Mouse (Mus musculus) limb, embryonic 11.5 days (tissue): ENCODE measurements around the gene Abhd11. TPM values are rescaled to one million over a fixed set of nuclear protein-coding genes. Genes with fewer than 3 reads are reported as not detected.

Experiments
- ATAC-seq: fragments of 200-750 bp; cut with Nextera tagmentation; 2 replicates; pipeline ENCODE4 v1.8.0; 2017; ENCODE audit warnings: low read depth; ENCODE audit not compliant: insufficient number of reproducible peaks, low FRiP score, low TSS enrichment
- DNase-seq: peaks from one replicate; pipeline ENCODE4 v3.0.0-alpha.2; 2015; ENCODE audit warnings: low spot score
- H3K27ac ChIP-seq: fragments of 300-500 bp; sonication (generic); replicated peaks from 2 replicates; pipeline ENCODE4 v1.5.1; 2014; ENCODE audit warnings: low read depth, mild to moderate bottlenecking, low read length
- H3K27me3 ChIP-seq: fragments of 300-500 bp; sonication (generic); 2 replicates; pipeline ENCODE4 v1.6.1; 2014; ENCODE audit warnings: mild to moderate bottlenecking, low read length, mixed read lengths; ENCODE audit not compliant: control insufficient read depth, insufficient read depth
- H3K36me3 ChIP-seq: fragments of 300-500 bp; sonication (generic); 2 replicates; pipeline ENCODE4 v1.6.1; 2014; ENCODE audit warnings: mild to moderate bottlenecking, low read length, moderate library complexity, mixed read lengths; ENCODE audit not compliant: control insufficient read depth, insufficient read depth
- H3K4me1 ChIP-seq: fragments of 300-500 bp; sonication (generic); 2 replicates; pipeline ENCODE4 v1.6.1; 2014; ENCODE audit warnings: low read length, mixed read lengths; ENCODE audit not compliant: control insufficient read depth, insufficient read depth
- H3K4me2 ChIP-seq: fragments of 300-500 bp; sonication (generic); 2 replicates; pipeline ENCODE4 v1.6.1; 2014; ENCODE audit warnings: low read depth, mild to moderate bottlenecking, moderate library complexity; ENCODE audit not compliant: severe bottlenecking
- H3K4me3 ChIP-seq: fragments of 300-500 bp; sonication (generic); 2 replicates; pipeline ENCODE4 v1.5.1; 2014; ENCODE audit warnings: low read depth, low read length
- H3K9ac ChIP-seq: fragments of 300-500 bp; sonication (generic); 2 replicates; pipeline ENCODE4 v1.6.1; 2014; ENCODE audit warnings: mild to moderate bottlenecking, low read length
- H3K9me3 ChIP-seq: fragments of 300-500 bp; sonication (generic); 2 replicates; pipeline ENCODE4 v1.6.1; 2016; ENCODE audit warnings: low read length; ENCODE audit not compliant: control insufficient read depth
- WGBS: fragments of 180-500 bp; shearing (Covaris S2); extraction: QIAGEN DNeasy Blood & Tissue Kit; methylation state at CpG from one replicate; pipeline ENCODE4 v1.1.7; 2014; 5-methylcytosine and 5-hydroxymethylcytosine counted together
- polyA plus RNA-seq: library from polyadenylated mRNA; unstranded; fragments of >200 nt; fragmentation: Nextera tagmentation; extraction: Ambion mirVana; gene quantifications from 2 replicates; pipeline ENCODE4 v1.2.1, GENCODE M21; 2014

The Abhd11 gene
- polyA plus RNA-seq, 1 experiment from 2014 or later: 27.8 TPM

DNA sequence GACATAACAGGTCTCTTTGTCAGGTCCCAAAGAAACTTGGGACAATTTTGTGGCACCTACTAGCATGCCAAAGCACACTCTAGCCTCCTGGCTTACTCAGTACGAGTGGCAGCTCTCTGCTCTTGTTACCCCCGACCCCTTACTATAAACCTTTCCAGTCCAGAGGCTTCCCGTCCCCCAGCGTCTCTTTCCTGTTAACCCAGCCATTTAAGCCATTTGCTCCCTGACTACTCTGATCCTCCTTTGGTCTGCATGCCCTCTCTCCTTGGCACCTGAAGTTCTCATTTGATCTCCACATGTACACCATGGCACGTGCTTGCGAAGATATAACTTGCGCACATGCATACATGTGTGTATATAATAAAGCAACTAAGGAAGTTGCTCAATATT lies 1.4 kb downstream of the Abhd11 start:
- Histone ChIP-seq H3K27ac (no peak overlapping the region), H3K27me3 (no peaks in the 10 kb centered on the region), H3K4me1 (peaks cover 10% of the 10 kb centered on the region; the same call in 1 of the 2 replicates), H3K4me2 (peak overlapping the region; percentile 75), H3K9me3 (no peaks in the 10 kb centered on the region), H3K9ac (no peak overlapping the region), H3K4me3 (peak overlapping the region; percentile 53), H3K36me3 (no peaks in the 10 kb centered on the region)
- DNase-seq: no peak
- ATAC-seq: no peak
- WGBS: 50% methylated on average over 7 of the region's 7 CpGs

DNA sequence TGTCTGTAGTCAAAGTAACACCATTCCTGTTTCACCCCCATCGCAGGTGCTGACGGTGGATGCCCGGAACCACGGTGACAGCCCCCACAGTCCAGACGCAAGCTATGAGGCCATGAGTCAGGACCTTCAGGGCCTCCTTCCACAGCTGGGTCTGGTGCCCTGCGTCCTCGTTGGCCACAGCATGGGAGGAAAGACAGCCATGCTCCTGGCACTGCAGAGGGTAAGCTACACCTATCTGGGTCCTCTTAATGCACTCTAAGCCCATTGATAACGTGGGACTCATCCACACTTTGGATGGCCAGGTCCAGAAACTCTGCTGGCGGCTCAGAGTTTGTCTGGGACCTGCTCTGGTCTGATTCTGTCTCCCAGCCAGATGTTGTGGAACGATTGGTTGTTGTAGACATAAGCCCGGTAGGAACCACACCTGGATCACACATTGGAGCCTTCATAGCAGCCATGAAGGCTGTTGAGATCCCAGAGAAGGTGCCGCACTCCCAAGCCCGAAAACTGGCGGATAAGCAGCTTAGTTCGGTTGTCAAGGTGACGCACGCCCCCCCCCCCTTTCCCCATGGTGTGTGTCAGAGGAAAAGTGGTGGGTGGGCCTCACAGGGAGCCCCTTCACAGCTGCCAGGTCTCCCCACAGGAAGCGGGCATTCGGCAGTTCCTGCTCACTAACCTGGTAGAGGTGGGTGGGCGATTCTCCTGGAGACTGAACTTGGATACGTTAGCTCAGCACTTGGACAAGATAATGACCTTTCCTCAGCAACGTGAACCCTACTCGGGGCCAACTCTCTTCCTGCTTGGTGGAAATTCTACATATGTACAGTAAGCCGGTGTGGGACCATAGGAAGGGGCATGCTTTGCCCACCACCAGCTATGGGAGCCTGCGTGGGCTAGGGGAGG lies 2.1 kb downstream of the Abhd11 start:
- whole genome bisulfite sequencing: 86% methylated on average over 25 of the region's 25 CpGs
- no peaks in the 10 kb centered on the region for H3K9me3 ChIP-seq
- no peak for DNase-seq
- no peak overlapping the region for H3K9ac ChIP-seq
- peaks cover 10% of the 10 kb centered on the region; the same call in 1 of the 2 replicates for H3K4me1 ChIP-seq
- H3K4me3 ChIP-seq: no peak overlapping the region
- ATAC-seq: no peak
- H3K27ac ChIP-seq: no peak overlapping the region
- no peaks in the 10 kb centered on the region for H3K27me3 ChIP-seq
- H3K36me3 ChIP-seq: no peaks in the 10 kb centered on the region
- no peak overlapping the region for H3K4me2 ChIP-seq

DNA sequence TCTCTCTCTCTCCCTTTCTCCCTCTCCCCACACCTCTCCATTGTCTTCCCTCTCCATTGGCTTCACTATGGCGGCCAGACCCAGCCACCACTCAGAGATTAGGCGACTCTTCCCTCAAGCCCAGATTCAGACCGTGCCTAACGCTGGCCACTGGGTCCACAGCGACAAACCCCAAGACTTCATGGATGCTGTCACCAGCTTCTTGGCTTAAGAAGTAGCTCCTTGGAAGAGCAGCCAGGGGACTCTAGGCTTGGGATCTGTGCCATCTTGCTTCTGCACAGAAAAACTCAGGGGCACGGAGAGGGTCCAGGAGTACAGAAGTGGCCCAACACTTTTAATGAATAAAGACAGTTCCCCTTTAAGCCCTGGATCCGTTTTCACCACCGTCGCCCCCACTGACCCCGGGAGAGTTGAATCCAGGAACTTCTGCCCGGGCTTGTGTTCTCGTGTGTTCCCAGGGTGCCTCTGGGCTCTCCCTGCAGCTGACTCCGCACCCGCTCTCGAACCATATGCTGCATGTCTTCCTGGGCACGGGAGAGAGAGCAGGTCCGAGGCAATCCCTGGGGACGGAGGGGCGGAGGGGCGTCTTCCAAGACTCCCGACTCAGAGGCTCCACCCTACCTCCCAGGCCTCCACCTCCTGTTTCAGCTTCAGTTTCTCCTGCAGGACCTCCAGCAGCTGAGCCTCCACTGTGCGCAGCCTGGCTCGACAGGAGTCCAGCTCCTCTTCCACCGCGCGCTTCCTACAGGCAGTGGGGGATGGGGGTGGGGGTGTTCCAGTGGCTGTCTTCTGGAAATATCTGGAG lies 3.1 kb downstream of the Abhd11 start:
- Histone ChIP-seq H3K9me3 (no peaks in the 10 kb centered on the region), H3K36me3 (no peaks in the 10 kb centered on the region), H3K4me1 (peaks cover 10% of the 10 kb centered on the region; the same call in 1 of the 2 replicates), H3K27me3 (no peaks in the 10 kb centered on the region), H3K4me3 (peak overlapping the region; percentile 6; the same call in 1 of the 2 replicates), H3K27ac (no peak overlapping the region; the same call in 1 of the 2 replicates), H3K9ac (0 out of 2 replicates have a peak overlapping the region, but pooled peaks have one; percentile 12), H3K4me2 (peak overlapping the region; percentile 27)
- WGBS: 21% methylated on average over 26 of the region's 26 CpGs
- ATAC-seq (no peak), DNase-seq (no peak)

GRCm38 (mm10) chr5:135012671-135013441 lies 3.9 kb downstream of the Abhd11 start:
- Histone ChIP-seq H3K9me3 (no peaks in the 10 kb centered on the region), H3K4me1 (peaks cover 10% of the 10 kb centered on the region; the same call in 1 of the 2 replicates), H3K4me3 (no peak overlapping the region), H3K9ac (no peak overlapping the region), H3K36me3 (no peaks in the 10 kb centered on the region), H3K27me3 (no peaks in the 10 kb centered on the region), H3K27ac (no peak overlapping the region; the same call in 1 of the 2 replicates), H3K4me2 (peak overlapping the region; percentile 27)
- 2% methylated on average over 16 of the region's 16 CpGs for WGBS
- peak; percentile 87 for DNase-seq
- ATAC-seq: no peak

GRCm38 (mm10) chr5:135015497-135015896 lies 6.5 kb downstream of the Abhd11 start:
- Histone ChIP-seq H3K27ac (no peak overlapping the region), H3K9me3 (no peaks in the 10 kb centered on the region), H3K36me3 (no peaks in the 10 kb centered on the region), H3K4me2 (no peak overlapping the region), H3K4me3 (no peak overlapping the region), H3K9ac (no peak overlapping the region), H3K4me1 (peaks cover 8% of the 10 kb centered on the region; the same call in 1 of the 2 replicates), H3K27me3 (no peaks in the 10 kb centered on the region)
- ATAC-seq (no peak), DNase-seq (peak; percentile 89)
- 14% methylated on average over 7 of the region's 7 CpGs for WGBS

GRCm38 (mm10) chr5:135016224-135016759 lies 7.3 kb downstream of the Abhd11 start:
- Histone ChIP-seq H3K27me3 (no peaks in the 10 kb centered on the region), H3K9me3 (no peaks in the 10 kb centered on the region), H3K4me1 (peaks cover 8% of the 10 kb centered on the region; the same call in 1 of the 2 replicates), H3K4me2 (no peak overlapping the region), H3K4me3 (no peak overlapping the region), H3K36me3 (no peaks in the 10 kb centered on the region), H3K27ac (no peak overlapping the region), H3K9ac (no peak overlapping the region)
- WGBS: 62% methylated on average over 4 of the region's 4 CpGs
- DNase-seq: no peak
- ATAC-seq: no peak

DNA sequence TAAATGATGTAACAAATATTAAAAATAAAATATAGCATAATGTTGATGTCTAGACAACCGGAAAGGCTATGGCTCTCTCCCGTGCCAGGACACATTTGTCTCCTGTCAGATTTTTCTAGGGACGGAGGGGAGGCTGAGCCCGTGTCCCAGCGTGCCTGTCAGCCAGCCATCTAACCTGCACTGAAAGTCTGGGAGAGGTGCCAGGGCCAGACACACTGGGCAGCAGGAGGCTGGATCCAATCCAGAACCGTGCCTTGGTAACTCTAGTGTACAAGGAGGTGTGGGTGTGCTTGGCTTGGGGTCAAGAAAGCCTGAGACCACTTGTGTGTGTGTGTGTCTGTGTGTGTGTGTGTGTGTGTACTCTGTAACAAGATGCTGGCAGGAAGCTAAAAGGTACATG lies 12.9 kb downstream of the Abhd11 start:
- Histone ChIP-seq H3K4me1 (peaks cover 6% of the 10 kb centered on the region; the same call in 1 of the 2 replicates), H3K27ac (no peak overlapping the region), H3K4me2 (no peak overlapping the region), H3K27me3 (no peaks in the 10 kb centered on the region), H3K9ac (no peak overlapping the region), H3K36me3 (no peaks in the 10 kb centered on the region), H3K9me3 (no peaks in the 10 kb centered on the region), H3K4me3 (no peak overlapping the region)
- DNase-seq (no peak), ATAC-seq (no peak)
- WGBS: 78% methylated on average over 6 of the region's 6 CpGs
